Mouse (Mus musculus) kidney, postnatal 0 days (tissue): ENCODE results near the gene Cd248. TPM values are rescaled to one million over a fixed set of nuclear protein-coding genes. Genes with fewer than 3 reads are reported as not detected.

Experiments used
- ATAC-seq: fragments of 200-750 bp; cut with Nextera tagmentation; replicated peaks from 2 replicates; pipeline ENCODE4 v1.8.0; 2017; ENCODE audit warnings: low read depth, moderate number of reproducible peaks, moderate TSS enrichment, moderate library complexity; ENCODE audit not compliant: low FRiP score
- DNase-seq: peaks from one replicate; pipeline ENCODE4 v3.0.0-alpha.2; 2016; ENCODE audit warnings: low spot score
- H3K27ac ChIP-seq: fragments of 300-500 bp; sonication (generic); 2 replicates; pipeline ENCODE4 v1.5.1; 2014; ENCODE audit warnings: mild to moderate bottlenecking
- H3K27me3 ChIP-seq: fragments of 300-500 bp; sonication (generic); 2 replicates; pipeline ENCODE4 v1.6.1; 2014; ENCODE audit warnings: low read length, mixed read lengths; ENCODE audit not compliant: insufficient read depth
- H3K36me3 ChIP-seq: fragments of 300-500 bp; sonication (generic); 2 replicates; pipeline ENCODE4 v1.6.1; 2014; ENCODE audit warnings: low read length, mixed read lengths; ENCODE audit not compliant: insufficient read depth
- H3K4me1 ChIP-seq: fragments of 300-500 bp; sonication (generic); replicated peaks from 2 replicates; pipeline ENCODE4 v1.6.1; 2014; ENCODE audit warnings: antibody characterized with exemption, low read length, mixed read lengths; ENCODE audit not compliant: insufficient read depth
- H3K4me2 ChIP-seq: fragments of 300-500 bp; sonication (generic); 2 replicates; pipeline ENCODE4 v1.6.1; 2014; ENCODE audit warnings: mild to moderate bottlenecking, low read length, moderate library complexity, mixed read lengths
- H3K4me3 ChIP-seq: fragments of 300-500 bp; sonication (generic); replicated peaks from 2 replicates; pipeline ENCODE4 v1.5.1; 2014; ENCODE audit warnings: low read depth, low read length
- H3K9ac ChIP-seq: fragments of 300-500 bp; sonication (generic); 2 replicates; pipeline ENCODE4 v1.6.1; 2014; ENCODE audit warnings: low read depth, low read length
- H3K9me3 ChIP-seq: fragments of 300-500 bp; sonication (generic); replicated peaks from 2 replicates; pipeline ENCODE4 v1.6.1; 2016; ENCODE audit warnings: low read length, inconsistent platforms, mixed read lengths
- CTCF ChIP-seq: IDR thresholded peaks from 2 replicates; pipeline ENCODE4 v1.5.1; 2016; ENCODE audit warnings: antibody characterized with exemption, low read depth, mild to moderate bottlenecking, moderate library complexity
- WGBS: fragments of 180-500 bp; shearing (Covaris S2); extraction: QIAGEN DNeasy Blood & Tissue Kit; methylation state at CpG from one replicate; pipeline ENCODE4 v1.1.7; 2014; 5-methylcytosine and 5-hydroxymethylcytosine counted together
- polyA plus RNA-seq: library from polyadenylated mRNA; unstranded; fragments of >200 nt; fragmentation: Nextera tagmentation; extraction: Ambion mirVana; gene quantifications from 2 replicates; pipeline ENCODE4 v1.2.1, GENCODE M21; 2015

Gene Cd248
- polyA plus RNA-seq, 1 experiment from 2014 or later: 40.6 TPM

DNA sequence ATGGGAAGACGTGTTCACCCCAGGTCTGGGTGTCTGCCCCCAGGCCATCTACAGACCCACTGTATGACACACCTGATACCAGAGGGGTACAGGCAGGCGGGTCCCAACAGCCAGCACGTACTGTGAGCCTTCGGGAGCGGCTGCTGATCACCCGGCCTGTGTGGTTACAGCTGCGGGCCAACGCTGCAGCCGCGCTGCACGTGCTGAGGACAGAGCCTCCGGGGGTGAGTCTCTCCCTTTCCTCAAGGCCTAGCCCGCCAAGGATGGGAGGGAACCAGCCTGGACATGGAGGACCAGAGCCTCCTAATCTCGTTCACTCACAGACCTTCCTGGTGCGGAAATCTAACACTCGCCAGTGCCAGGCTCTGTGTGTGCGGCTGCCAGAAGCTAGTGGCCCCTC lies 16.8 kb upstream of the Cd248 start:
- Histone ChIP-seq H3K27me3 (no peaks in the 10 kb centered on the region), H3K9ac (peak overlapping the region; percentile 35; the same call in 1 of the 2 replicates), H3K4me3 (peak overlapping the region; percentile 22; the same call in 1 of the 2 replicates), H3K4me1 (peaks cover 16% of the 10 kb centered on the region), H3K4me2 (peak overlapping the region; percentile 54), H3K27ac (no peak overlapping the region; the same call in 1 of the 2 replicates), H3K36me3 (0 out of 2 replicates have a peak, but pooled peaks cover 20% of the 10 kb centered on the region), H3K9me3 (no peaks in the 10 kb centered on the region)
- TF ChIP-seq CTCF: no peak
- ATAC-seq (peak; percentile 18; the same call in 1 of the 2 replicates), DNase-seq (peak; percentile 36)
- WGBS: 10% methylated on average over 17 of the region's 17 CpGs

DNA sequence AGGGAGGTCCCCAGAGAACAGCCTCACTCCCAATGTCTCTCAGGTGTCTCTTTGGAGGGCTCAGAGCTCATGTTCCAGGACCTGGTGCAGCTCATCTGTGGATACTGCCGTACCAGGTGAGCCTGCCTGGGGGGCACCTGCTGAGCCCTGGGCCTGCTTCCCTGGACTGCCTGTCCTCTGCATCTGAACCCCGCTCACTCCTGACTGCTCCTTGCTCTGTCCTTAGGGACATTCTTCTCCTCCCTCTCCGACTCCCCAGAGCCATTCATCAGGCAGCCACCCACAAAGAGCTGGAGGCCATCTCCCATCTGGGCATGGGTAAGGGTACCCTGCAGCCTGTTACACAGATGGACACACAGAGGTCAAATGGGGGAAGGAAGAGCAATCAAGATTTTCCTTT lies 16.4 kb upstream of the Cd248 start:
- ATAC-seq: no peak
- H3K27ac ChIP-seq: no peak overlapping the region
- peak overlapping the region; percentile 22; the same call in 1 of the 2 replicates for H3K4me3 ChIP-seq
- peak overlapping the region; percentile 54 for H3K4me2 ChIP-seq
- TF ChIP-seq CTCF: no peak
- 65% methylated on average over 3 of the region's 3 CpGs for WGBS
- 0 out of 2 replicates have a peak overlapping the region, but pooled peaks have one; percentile 35 for H3K9ac ChIP-seq
- H3K4me1 ChIP-seq: peaks cover 16% of the 10 kb centered on the region
- H3K36me3 ChIP-seq: 0 out of 2 replicates have a peak, but pooled peaks cover 15% of the 10 kb centered on the region
- no peaks in the 10 kb centered on the region for H3K27me3 ChIP-seq
- no peaks in the 10 kb centered on the region for H3K9me3 ChIP-seq
- DNase-seq: no peak

DNA sequence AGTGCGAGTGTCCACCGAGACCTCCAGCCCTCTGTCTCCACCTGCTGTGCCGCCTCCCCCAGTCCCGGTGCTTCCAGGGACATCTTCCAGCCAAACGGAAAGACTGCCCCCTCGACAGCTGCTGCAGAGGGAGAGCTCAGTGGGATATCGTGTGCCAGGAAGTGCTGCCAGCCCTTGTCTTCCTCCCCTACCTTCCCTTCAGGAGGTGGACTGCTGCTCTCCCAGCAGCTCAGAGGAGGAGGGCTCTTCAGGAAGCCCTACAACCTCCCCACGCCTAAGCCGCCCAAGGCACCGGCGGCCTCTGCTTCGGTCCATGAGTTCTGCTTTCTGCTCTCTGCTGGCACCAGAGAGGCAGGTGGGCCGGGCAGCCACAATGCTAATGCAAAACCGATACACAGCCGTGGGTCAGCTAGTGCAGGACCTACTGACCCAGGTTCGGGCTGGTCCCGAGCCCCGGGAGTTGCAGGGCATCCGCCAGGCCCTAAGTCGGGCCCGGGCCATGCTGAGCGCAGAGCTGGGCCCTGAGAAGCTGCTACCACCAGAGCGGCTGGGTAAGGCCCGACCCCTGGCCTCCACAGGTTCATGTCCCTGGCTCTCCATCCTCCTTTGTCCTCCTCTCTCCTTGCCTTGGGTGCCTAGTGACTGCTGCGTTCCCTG lies 15.6 kb upstream of the Cd248 start:
- ATAC-seq (no peak), DNase-seq (peak; percentile 34)
- H3K27ac ChIP-seq: no peak overlapping the region
- 34% methylated on average over 25 of the region's 25 CpGs for WGBS
- no peaks in the 10 kb centered on the region for H3K27me3 ChIP-seq
- H3K36me3 ChIP-seq: 0 out of 2 replicates have a peak, but pooled peaks cover 9% of the 10 kb centered on the region
- H3K4me1 ChIP-seq: peaks cover 16% of the 10 kb centered on the region
- TF ChIP-seq CTCF: no peak
- H3K9me3 ChIP-seq: no peaks in the 10 kb centered on the region
- 0 out of 2 replicates have a peak overlapping the region, but pooled peaks have one; percentile 13 for H3K9ac ChIP-seq
- H3K4me2 ChIP-seq: no peak overlapping the region
- H3K4me3 ChIP-seq: no peak overlapping the region

DNA sequence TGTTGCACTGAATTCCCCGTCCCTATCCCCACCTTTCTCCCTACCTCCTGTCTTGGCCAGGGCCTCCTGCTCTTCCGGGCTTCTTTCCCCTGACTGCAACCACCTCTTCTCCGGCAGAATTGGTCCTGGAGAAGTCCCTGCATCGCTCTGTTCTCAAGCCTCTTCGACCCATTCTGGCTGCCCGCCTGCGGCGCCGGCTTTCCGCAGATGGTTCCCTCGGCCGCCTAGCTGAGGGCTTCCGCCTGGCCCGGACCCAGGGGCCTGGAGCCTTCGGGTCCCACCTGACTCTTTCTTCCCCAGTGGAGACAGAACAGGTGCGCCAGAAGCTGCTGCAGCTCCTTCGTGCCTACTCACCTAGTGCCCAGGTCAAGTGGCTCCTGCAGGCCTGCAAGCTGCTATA lies 15.0 kb upstream of the Cd248 start:
- DNase-seq (no peak), ATAC-seq (no peak)
- 0 out of 2 replicates have a peak, but pooled peaks cover 3% of the 10 kb centered on the region for H3K36me3 ChIP-seq
- H3K27ac ChIP-seq: no peak overlapping the region
- WGBS: 77% methylated on average over 17 of the region's 17 CpGs
- no peak overlapping the region for H3K4me2 ChIP-seq
- no peak for TF ChIP-seq CTCF
- H3K27me3 ChIP-seq: no peaks in the 10 kb centered on the region
- H3K4me1 ChIP-seq: peaks cover 16% of the 10 kb centered on the region
- no peaks in the 10 kb centered on the region for H3K9me3 ChIP-seq
- H3K4me3 ChIP-seq: no peak overlapping the region
- H3K9ac ChIP-seq: no peak overlapping the region

DNA sequence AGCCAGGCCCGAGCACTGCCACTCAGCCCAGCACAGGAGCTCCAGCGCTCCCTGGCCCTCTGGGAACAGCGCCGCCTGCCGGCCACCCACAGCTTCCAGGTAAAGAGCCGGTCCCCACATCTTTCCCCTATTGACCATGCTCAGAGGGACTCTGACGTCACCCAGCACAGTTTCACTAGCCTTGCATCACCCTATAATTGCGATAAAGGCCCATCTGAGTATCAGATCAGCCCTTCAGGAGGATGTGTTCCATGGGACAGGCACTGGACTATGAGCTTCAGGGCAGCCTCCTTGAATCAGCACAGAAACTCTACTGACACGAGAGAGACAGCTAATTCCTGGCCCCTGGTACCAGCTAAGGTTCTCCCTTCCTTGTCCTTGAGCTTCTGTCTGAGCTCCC lies 14.0 kb upstream of the Cd248 start:
- DNase-seq: peak; percentile 66

DNA sequence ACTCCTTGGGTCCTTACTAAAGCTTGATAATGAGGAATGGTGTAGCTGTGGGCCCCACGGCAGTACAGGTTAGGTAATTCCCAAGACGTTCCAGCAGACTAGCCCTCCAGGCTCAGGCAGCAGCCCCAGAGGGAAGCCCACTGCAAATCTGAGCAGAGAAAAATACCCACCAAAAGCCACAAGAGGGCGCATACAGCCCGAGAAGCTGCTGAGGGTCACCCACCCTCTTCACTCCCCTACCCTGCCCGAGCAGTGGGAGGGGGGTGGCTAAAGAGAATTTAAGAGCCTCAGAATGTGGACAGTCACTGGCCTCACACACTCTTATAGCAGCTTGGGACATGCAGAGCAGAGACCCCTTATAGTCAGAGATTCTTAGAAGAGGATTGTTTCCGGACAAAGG lies 11.6 kb upstream of the Cd248 start:
- Histone ChIP-seq H3K9ac (no peak overlapping the region), H3K4me3 (no peak overlapping the region), H3K36me3 (no peaks in the 10 kb centered on the region), H3K4me2 (no peak overlapping the region), H3K27me3 (no peaks in the 10 kb centered on the region), H3K4me1 (peaks cover 37% of the 10 kb centered on the region), H3K27ac (no peak overlapping the region), H3K9me3 (no peaks in the 10 kb centered on the region)
- 9% methylated on average over 6 of the region's 6 CpGs for WGBS
- peak; percentile 76 for TF ChIP-seq CTCF
- DNase-seq (peak; percentile 83), ATAC-seq (peak; percentile 17; the same call in 1 of the 2 replicates)

More for the DNA sequence above, 14.0 kb upstream of the Cd248 start:
- Histone ChIP-seq H3K4me1 (peaks cover 26% of the 10 kb centered on the region), H3K9ac (no peak overlapping the region), H3K27me3 (no peaks in the 10 kb centered on the region), H3K27ac (no peak overlapping the region), H3K4me2 (no peak overlapping the region), H3K36me3 (0 out of 2 replicates have a peak, but pooled peaks cover 2% of the 10 kb centered on the region), H3K4me3 (no peak overlapping the region), H3K9me3 (no peaks in the 10 kb centered on the region)
- 30% methylated on average over 9 of the region's 9 CpGs for WGBS
- TF ChIP-seq CTCF: peak; percentile 81
- ATAC-seq: peak; percentile 8
